Mouse (Mus musculus): ENCODE measurements around the gene Grb7.

DNA sequence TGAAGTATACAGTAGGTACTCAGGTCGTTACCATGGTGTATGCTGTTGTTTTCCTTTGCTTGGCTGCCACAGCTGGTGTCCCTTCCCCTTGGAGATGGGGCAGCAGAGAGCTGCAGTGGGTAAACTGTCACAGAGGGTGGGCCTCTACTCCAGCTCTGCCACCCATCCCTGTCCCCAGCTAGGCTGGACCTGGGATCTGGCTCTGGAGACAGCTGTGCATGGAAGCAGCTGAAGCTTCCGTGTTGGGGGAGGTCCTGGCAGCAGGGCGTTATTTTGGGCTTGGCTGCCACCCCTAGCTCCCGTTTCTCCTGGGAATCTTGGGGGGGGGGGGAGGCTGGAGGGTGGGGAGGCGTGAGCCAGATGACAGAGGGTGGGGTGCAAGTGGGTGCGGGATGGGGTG, 27.9 kb upstream of the Grb7 start:
- TF ChIP-seq CTCF (IDR thresholded peaks at IDR 0.05; ENCODE audit: control insufficient read depth, insufficient read depth, insufficient replicate concordance, low read depth, low read length): no peak
- TF ChIP-seq POLR2A (IDR thresholded peaks at IDR 0.05; ENCODE audit: control insufficient read depth, low read depth, low read length): no peak
